Mouse (Mus musculus): ENCODE measurements at regions not wholly inside any gene's neighbourhood (a gene's known extent, or its start where the extent isn't known, plus 50 kb on each side); places are given as distances from the start of the nearest gene placed in this dataset.

- H3K36me3 ChIP-seq (ENCODE audit: control insufficient read depth, insufficient read depth, low read length) = no peaks in the 10 kb centered on the region
- no peak for TF ChIP-seq POLR2A (IDR thresholded peaks at IDR 0.05; ENCODE audit: borderline replicate concordance, extremely low read depth, insufficient read depth, insufficient read length)
- ATAC-seq (ENCODE audit: low FRiP score, low read depth) = no peak
- no peak overlapping the region for H3K9ac ChIP-seq (ENCODE audit: low read depth, low read length, severe bottlenecking)
- H3K27me3 ChIP-seq (ENCODE audit: control insufficient read depth, insufficient read depth, low read length) = no peaks in the 10 kb centered on the region
- WGBS = 88% methylated on average over 6 of the region's 6 CpGs
- no peak overlapping the region for H3K27ac ChIP-seq (replicated peaks; ENCODE audit: low read depth, low read length)
- H3K4me3 ChIP-seq (replicated peaks; ENCODE audit: low read length) = no peak overlapping the region
- no peaks in the 10 kb centered on the region for H3K4me1 ChIP-seq (ENCODE audit: control insufficient read depth, insufficient read depth, low read length)
- no peak for DNase-seq (ENCODE audit: low spot score)
- no peak overlapping the region for H3K4me2 ChIP-seq (replicated peaks; ENCODE audit: low read depth, low read length, severe bottlenecking)
- H3K9me3 ChIP-seq (ENCODE audit: control insufficient read depth, low read length) = no peaks in the 10 kb centered on the region
Observed at GRCm38 (mm10) chr1:167958531-167958930, 269.5 kb downstream of the Lmx1a start.

GRCm38 (mm10) chr1:167969545-167969944 is 280.5 kb downstream of the Lmx1a start:
- H3K9me3 ChIP-seq (ENCODE audit: control insufficient read depth, low read length) = no peaks in the 10 kb centered on the region
- no peaks in the 10 kb centered on the region for H3K36me3 ChIP-seq (ENCODE audit: control insufficient read depth, insufficient read depth, low read length)
- WGBS = 59% methylated on average over 3 of the region's 3 CpGs
- no peak overlapping the region for H3K4me2 ChIP-seq (replicated peaks; ENCODE audit: low read depth, low read length, severe bottlenecking)
- H3K27ac ChIP-seq (replicated peaks; ENCODE audit: low read depth, low read length) = no peak overlapping the region
- no peak overlapping the region for H3K9ac ChIP-seq (ENCODE audit: low read depth, low read length, severe bottlenecking)
- DNase-seq (ENCODE audit: low spot score) = no peak
- H3K27me3 ChIP-seq (ENCODE audit: control insufficient read depth, insufficient read depth, low read length) = no peaks in the 10 kb centered on the region
- H3K4me3 ChIP-seq (replicated peaks; ENCODE audit: low read length) = no peak overlapping the region
- no peaks in the 10 kb centered on the region for H3K4me1 ChIP-seq (ENCODE audit: control insufficient read depth, insufficient read depth, low read length)
- ATAC-seq (ENCODE audit: low FRiP score, low read depth) = no peak
- TF ChIP-seq POLR2A (IDR thresholded peaks at IDR 0.05; ENCODE audit: borderline replicate concordance, extremely low read depth, insufficient read depth, insufficient read length) = no peak

- H3K36me3 ChIP-seq (ENCODE audit: control insufficient read depth, insufficient read depth, low read length) = no peaks in the 10 kb centered on the region
- H3K27ac ChIP-seq (replicated peaks; ENCODE audit: low read depth, low read length) = no peak overlapping the region
- H3K9me3 ChIP-seq (ENCODE audit: control insufficient read depth, low read length) = no peaks in the 10 kb centered on the region
- no peak overlapping the region for H3K4me2 ChIP-seq (replicated peaks; ENCODE audit: low read depth, low read length, severe bottlenecking)
- no peak for DNase-seq (ENCODE audit: low spot score)
- H3K4me3 ChIP-seq (replicated peaks; ENCODE audit: low read length) = no peak overlapping the region
- H3K27me3 ChIP-seq (ENCODE audit: control insufficient read depth, insufficient read depth, low read length) = no peaks in the 10 kb centered on the region
- no peak for ATAC-seq (ENCODE audit: low FRiP score, low read depth)
- no peaks in the 10 kb centered on the region for H3K4me1 ChIP-seq (ENCODE audit: control insufficient read depth, insufficient read depth, low read length)
- TF ChIP-seq POLR2A (IDR thresholded peaks at IDR 0.05; ENCODE audit: borderline replicate concordance, extremely low read depth, insufficient read depth, insufficient read length) = no peak
- WGBS = 53% methylated on average over 5 of the region's 5 CpGs
- H3K9ac ChIP-seq (ENCODE audit: low read depth, low read length, severe bottlenecking) = no peak overlapping the region
Observed at GRCm38 (mm10) chr1:167969985-167970384, 280.9 kb downstream of the Lmx1a start.

- no peak overlapping the region for H3K4me3 ChIP-seq (replicated peaks; ENCODE audit: low read length)
- ATAC-seq (ENCODE audit: low FRiP score, low read depth) (no peak), DNase-seq (ENCODE audit: low spot score) (no peak)
- H3K9me3 ChIP-seq (ENCODE audit: control insufficient read depth, low read length) = no peaks in the 10 kb centered on the region
- 74% methylated on average over 3 of the region's 3 CpGs for WGBS
- no peaks in the 10 kb centered on the region for H3K36me3 ChIP-seq (ENCODE audit: control insufficient read depth, insufficient read depth, low read length)
- H3K27me3 ChIP-seq (ENCODE audit: control insufficient read depth, insufficient read depth, low read length) = no peaks in the 10 kb centered on the region
- H3K9ac ChIP-seq (ENCODE audit: low read depth, low read length, severe bottlenecking) = no peak overlapping the region
- H3K4me2 ChIP-seq (replicated peaks; ENCODE audit: low read depth, low read length, severe bottlenecking) = no peak overlapping the region
- no peak for TF ChIP-seq POLR2A (IDR thresholded peaks at IDR 0.05; ENCODE audit: borderline replicate concordance, extremely low read depth, insufficient read depth, insufficient read length)
- no peaks in the 10 kb centered on the region for H3K4me1 ChIP-seq (ENCODE audit: control insufficient read depth, insufficient read depth, low read length)
- H3K27ac ChIP-seq (replicated peaks; ENCODE audit: low read depth, low read length) = no peak overlapping the region
Observed at GRCm38 (mm10) chr1:167976708-167977107, 287.7 kb downstream of the Lmx1a start.

- Histone ChIP-seq H3K4me3 (replicated peaks; ENCODE audit: low read length) (no peak overlapping the region), H3K4me2 (replicated peaks; ENCODE audit: low read depth, low read length, severe bottlenecking) (no peak overlapping the region), H3K36me3 (ENCODE audit: control insufficient read depth, insufficient read depth, low read length) (no peaks in the 10 kb centered on the region), H3K4me1 (ENCODE audit: control insufficient read depth, insufficient read depth, low read length) (no peaks in the 10 kb centered on the region), H3K27ac (replicated peaks; ENCODE audit: low read depth, low read length) (no peak overlapping the region), H3K9ac (ENCODE audit: low read depth, low read length, severe bottlenecking) (no peak overlapping the region), H3K27me3 (ENCODE audit: control insufficient read depth, insufficient read depth, low read length) (no peaks in the 10 kb centered on the region), H3K9me3 (ENCODE audit: control insufficient read depth, low read length) (no peaks in the 10 kb centered on the region)
- WGBS = 77% methylated on average over 3 of the region's 3 CpGs
- DNase-seq (ENCODE audit: low spot score) (no peak), ATAC-seq (ENCODE audit: low FRiP score, low read depth) (no peak)
- TF ChIP-seq POLR2A (IDR thresholded peaks at IDR 0.05; ENCODE audit: borderline replicate concordance, extremely low read depth, insufficient read depth, insufficient read length) = no peak
Observed at GRCm38 (mm10) chr1:167979187-167979586, 290.1 kb downstream of the Lmx1a start.

GRCm38 (mm10) chr1:167979588-167979987 is 290.6 kb downstream of the Lmx1a start:
- no peak for DNase-seq (ENCODE audit: low spot score)
- H3K9me3 ChIP-seq (ENCODE audit: control insufficient read depth, low read length) = no peaks in the 10 kb centered on the region
- WGBS = 89% methylated on average over 5 of the region's 5 CpGs
- ATAC-seq (ENCODE audit: low FRiP score, low read depth) = no peak
- H3K9ac ChIP-seq (ENCODE audit: low read depth, low read length, severe bottlenecking) = no peak overlapping the region
- no peak overlapping the region for H3K4me2 ChIP-seq (replicated peaks; ENCODE audit: low read depth, low read length, severe bottlenecking)
- H3K36me3 ChIP-seq (ENCODE audit: control insufficient read depth, insufficient read depth, low read length) = no peaks in the 10 kb centered on the region
- no peak overlapping the region for H3K4me3 ChIP-seq (replicated peaks; ENCODE audit: low read length)
- TF ChIP-seq POLR2A (IDR thresholded peaks at IDR 0.05; ENCODE audit: borderline replicate concordance, extremely low read depth, insufficient read depth, insufficient read length) = no peak
- H3K27ac ChIP-seq (replicated peaks; ENCODE audit: low read depth, low read length) = no peak overlapping the region
- H3K27me3 ChIP-seq (ENCODE audit: control insufficient read depth, insufficient read depth, low read length) = no peaks in the 10 kb centered on the region
- no peaks in the 10 kb centered on the region for H3K4me1 ChIP-seq (ENCODE audit: control insufficient read depth, insufficient read depth, low read length)

Data from limb, embryonic 14.5 days (tissue).